Mouse (Mus musculus) hindbrain, embryonic 11.5 days (tissue): ENCODE data around the gene Mdh2. TPM values are rescaled to one million over a fixed set of nuclear protein-coding genes. Genes with fewer than 3 reads are reported as not detected.

ENCODE experiments used
- ATAC-seq: fragments of 200-750 bp; cut with Nextera tagmentation; 2 replicates; pipeline ENCODE4 v1.8.0; 2017; ENCODE audit warnings: mild to moderate bottlenecking, moderate TSS enrichment, moderate library complexity; ENCODE audit not compliant: low FRiP score
- DNase-seq: peaks from one replicate; pipeline ENCODE4 v3.0.0-alpha.2; 2015; ENCODE audit warnings: low spot score
- H3K27ac ChIP-seq: fragments of 300-500 bp; sonication (generic); 2 replicates; pipeline ENCODE4 v1.5.1; 2014; ENCODE audit warnings: mild to moderate bottlenecking, low read depth, low read length
- H3K27me3 ChIP-seq: fragments of 300-500 bp; sonication (generic); 2 replicates; pipeline ENCODE4 v1.6.1; 2014; ENCODE audit warnings: mild to moderate bottlenecking, low read length, moderate library complexity, mixed read lengths; ENCODE audit not compliant: control insufficient read depth, insufficient read depth
- H3K36me3 ChIP-seq: fragments of 300-500 bp; sonication (generic); 2 replicates; pipeline ENCODE4 v1.6.1; 2014; ENCODE audit warnings: mild to moderate bottlenecking, low read length, moderate library complexity, mixed read lengths; ENCODE audit not compliant: control insufficient read depth, insufficient read depth
- H3K4me1 ChIP-seq: fragments of 300-500 bp; sonication (generic); replicated peaks from 2 replicates; pipeline ENCODE4 v1.6.1; 2014; ENCODE audit warnings: low read length, mixed read lengths; ENCODE audit not compliant: control insufficient read depth, insufficient read depth
- H3K4me2 ChIP-seq: fragments of 300-500 bp; sonication (generic); replicated peaks from 2 replicates; pipeline ENCODE4 v1.6.1; 2014; ENCODE audit warnings: mild to moderate bottlenecking, low read depth, low read length
- H3K4me3 ChIP-seq: fragments of 300-500 bp; sonication (generic); 2 replicates; pipeline ENCODE4 v1.5.1; 2014; ENCODE audit warnings: low read depth, low read length
- H3K9ac ChIP-seq: fragments of 300-500 bp; sonication (generic); 2 replicates; pipeline ENCODE4 v1.6.1; 2014; ENCODE audit warnings: low read depth, low read length
- H3K9me3 ChIP-seq: fragments of 300-500 bp; sonication (generic); 2 replicates; pipeline ENCODE4 v1.6.1; 2016; ENCODE audit warnings: low read length; ENCODE audit not compliant: control insufficient read depth
- WGBS: fragments of 180-500 bp; shearing (Covaris S2); extraction: QIAGEN DNeasy Blood & Tissue Kit; methylation state at CpG from one replicate; pipeline ENCODE4 v1.1.7; 2014; 5-methylcytosine and 5-hydroxymethylcytosine counted together
- polyA plus RNA-seq: library from polyadenylated mRNA; unstranded; fragments of >200 nt; fragmentation: Nextera tagmentation; extraction: Ambion mirVana; gene quantifications from 2 replicates; pipeline ENCODE4 v1.2.1, GENCODE M21; 2014

The Mdh2 gene
- polyA plus RNA-seq, 1 experiment from 2014 or later, result 620 TPM

- Histone ChIP-seq H3K27me3 (no peaks in the 10 kb centered on the region), H3K9me3 (no peaks in the 10 kb centered on the region), H3K4me2 (no peak overlapping the region), H3K27ac (no peak overlapping the region), H3K9ac (no peak overlapping the region), H3K4me1 (no peaks in the 10 kb centered on the region), H3K36me3 (peaks cover 24% of the 10 kb centered on the region), H3K4me3 (no peak overlapping the region)
- WGBS, result 89% methylated on average over 16 of the region's 16 CpGs
- ATAC-seq, result no peak
- no peak for DNase-seq
Observed at GRCm38 (mm10) chr5:135736544-135736943, 41.7 kb upstream of the Mdh2 start.

GRCm38 (mm10) chr5:135737154-135737553 is 41.1 kb upstream of the Mdh2 start:
- H3K4me1 ChIP-seq, result no peaks in the 10 kb centered on the region
- WGBS, result 84% methylated on average over 7 of the region's 7 CpGs
- H3K9me3 ChIP-seq, result no peaks in the 10 kb centered on the region
- DNase-seq (no peak), ATAC-seq (no peak)
- H3K9ac ChIP-seq, result no peak overlapping the region
- no peak overlapping the region for H3K4me2 ChIP-seq
- H3K27ac ChIP-seq, result no peak overlapping the region
- peaks cover 23% of the 10 kb centered on the region for H3K36me3 ChIP-seq
- no peak overlapping the region for H3K4me3 ChIP-seq
- H3K27me3 ChIP-seq, result no peaks in the 10 kb centered on the region

DNA sequence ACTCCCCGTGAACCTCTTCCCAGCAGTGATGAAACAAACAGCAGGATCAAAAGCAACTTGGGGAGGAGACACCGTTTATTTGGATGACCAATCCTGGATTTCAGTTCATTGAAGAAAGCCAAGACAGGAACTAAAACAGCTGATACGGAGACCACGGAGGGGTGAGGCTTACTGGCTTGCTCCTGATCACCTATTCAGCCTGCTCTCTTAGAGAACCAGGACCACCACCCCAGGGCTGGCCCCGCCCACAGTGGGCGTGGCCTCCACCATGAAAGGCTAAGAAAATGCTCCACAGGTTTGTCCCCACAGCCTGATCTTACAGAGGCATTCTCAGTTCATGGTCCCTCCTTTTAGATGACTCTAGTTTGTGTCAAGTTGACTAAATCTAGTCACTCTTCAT is 40.0 kb upstream of the Mdh2 start:
- H3K36me3 ChIP-seq, result peaks cover 19% of the 10 kb centered on the region

DNA sequence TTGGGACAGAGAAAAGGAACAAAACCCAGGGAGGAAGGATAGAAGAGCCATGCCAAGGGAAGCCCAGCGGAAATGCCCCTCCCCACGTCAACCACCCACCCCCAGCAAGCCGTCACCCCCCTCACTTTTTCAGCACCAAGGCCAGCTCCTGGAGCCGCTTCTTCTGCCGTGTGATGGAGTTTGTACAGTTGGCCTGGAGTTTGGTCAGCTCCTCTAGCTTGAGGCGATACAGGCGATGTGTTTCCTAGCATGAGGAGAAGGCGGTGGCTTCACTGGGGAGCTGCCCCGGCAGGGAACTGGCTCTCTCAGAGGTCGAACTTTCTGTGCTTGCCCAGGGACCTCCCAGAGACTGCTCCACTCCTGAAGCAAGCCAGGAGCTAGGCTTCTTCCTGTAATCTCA is 36.1 kb upstream of the Mdh2 start:
- Histone ChIP-seq H3K36me3 (no peaks in the 10 kb centered on the region), H3K9ac (no peak overlapping the region)

More for the DNA sequence above, 40.0 kb upstream of the Mdh2 start:
- peak; percentile 36 for DNase-seq
- Histone ChIP-seq H3K27me3 (no peaks in the 10 kb centered on the region), H3K4me3 (no peak overlapping the region), H3K27ac (no peak overlapping the region), H3K9ac (no peak overlapping the region), H3K4me1 (peaks cover 7% of the 10 kb centered on the region), H3K4me2 (no peak overlapping the region), H3K9me3 (no peaks in the 10 kb centered on the region)
- 25% methylated on average over 6 of the region's 6 CpGs for WGBS
- no peak for ATAC-seq

GRCm38 (mm10) chr5:135742941-135743740 is 35.1 kb upstream of the Mdh2 start:
- H3K9ac ChIP-seq, result peak overlapping the region; percentile 68
- no peaks in the 10 kb centered on the region for H3K9me3 ChIP-seq
- no peaks in the 10 kb centered on the region for H3K36me3 ChIP-seq
- 21% methylated on average over 18 of the region's 18 CpGs for WGBS
- no peaks in the 10 kb centered on the region for H3K27me3 ChIP-seq
- H3K4me1 ChIP-seq, result peaks cover 9% of the 10 kb centered on the region
- no peak overlapping the region for H3K27ac ChIP-seq
- peak overlapping the region; percentile 79 for H3K4me3 ChIP-seq
- ATAC-seq (peak; percentile 67; the same call in 1 of the 2 replicates), DNase-seq (peak; percentile 61)
- H3K4me2 ChIP-seq, result peak overlapping the region; percentile 54

More for the DNA sequence above, 36.1 kb upstream of the Mdh2 start:
- peaks cover 9% of the 10 kb centered on the region for H3K4me1 ChIP-seq
- H3K27me3 ChIP-seq, result no peaks in the 10 kb centered on the region
- no peak overlapping the region for H3K4me2 ChIP-seq
- no peak overlapping the region for H3K4me3 ChIP-seq
- DNase-seq, result no peak
- no peaks in the 10 kb centered on the region for H3K9me3 ChIP-seq
- ATAC-seq, result no peak
- 73% methylated on average over 10 of the region's 10 CpGs for WGBS
- H3K27ac ChIP-seq, result no peak overlapping the region

DNA sequence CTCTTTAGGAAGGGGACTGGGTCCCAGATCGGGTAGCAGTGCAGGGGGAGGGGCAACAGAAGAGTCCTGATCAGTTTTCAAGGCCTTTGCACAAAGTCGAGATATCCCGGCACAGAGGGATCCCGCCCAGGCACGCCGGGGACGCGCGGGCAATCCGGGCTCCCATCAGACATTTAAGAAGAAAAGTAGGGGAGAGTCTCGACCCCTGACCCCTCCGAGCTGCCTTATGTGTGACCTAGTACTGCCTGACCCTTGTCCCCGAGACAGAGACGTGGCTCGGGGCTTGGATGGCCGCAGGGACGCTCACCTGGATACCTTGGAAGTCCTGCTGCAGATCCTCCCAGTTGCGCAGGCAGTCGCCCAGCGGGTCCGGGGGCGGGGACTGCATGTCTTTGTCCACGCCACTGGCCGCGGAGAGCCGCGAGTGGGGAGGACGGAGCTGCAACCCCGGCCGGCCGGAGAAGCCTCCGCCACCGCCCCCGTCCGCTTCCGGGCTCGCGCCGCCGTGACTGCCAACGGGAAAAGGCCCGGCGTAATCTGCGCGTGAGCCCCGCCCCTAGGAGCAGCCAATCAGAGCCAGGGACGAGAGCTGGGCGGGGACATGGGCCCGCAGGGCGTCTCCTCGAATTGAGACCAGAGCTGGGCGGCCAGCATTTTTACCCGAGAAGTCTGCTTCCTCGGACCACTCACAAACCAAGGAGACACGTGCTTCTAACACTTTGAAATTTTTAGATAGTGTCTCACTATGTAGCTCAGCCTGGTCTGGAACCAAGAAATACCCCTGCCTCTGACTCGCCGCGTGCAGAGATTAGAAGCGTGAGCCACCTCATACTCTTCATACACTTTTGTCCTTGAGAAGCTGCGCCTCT is 34.3 kb upstream of the Mdh2 start, which contains the start of gene Tmem120a:
Gene Tmem120a (minus strand): TSS at position 708 of the 869 bp plus-strand sequence.
- H3K27ac ChIP-seq, result no peak within 1 kb of the TSS

DNA sequence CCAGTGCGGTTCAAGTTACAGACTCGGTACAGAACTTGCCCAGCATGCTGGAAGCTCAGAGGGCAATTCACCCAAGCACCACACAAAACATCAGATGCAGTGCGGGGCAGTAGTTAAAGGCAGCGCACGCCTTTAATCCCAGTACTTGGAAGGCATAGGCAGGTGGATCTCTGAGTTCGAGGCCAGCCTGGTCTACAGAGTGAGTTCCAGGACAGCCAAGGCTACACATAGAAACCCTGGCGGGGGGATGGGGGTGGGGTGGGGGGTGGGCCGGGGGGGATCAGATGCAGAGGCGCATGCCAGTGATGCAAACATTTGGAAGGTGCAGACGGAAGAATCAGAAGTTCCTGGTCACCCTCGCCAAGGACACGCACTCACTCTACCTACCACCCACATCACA is 33.5 kb upstream of the Mdh2 start:
- H3K9ac ChIP-seq, result peak overlapping the region; percentile 68
- peaks cover 9% of the 10 kb centered on the region for H3K4me1 ChIP-seq
- DNase-seq (no peak), ATAC-seq (0 out of 2 replicates have a peak, but pooled peaks have one; percentile 36)
- peak overlapping the region; percentile 79 for H3K4me3 ChIP-seq
- H3K27ac ChIP-seq, result no peak overlapping the region
- H3K36me3 ChIP-seq, result no peaks in the 10 kb centered on the region
- H3K27me3 ChIP-seq, result no peaks in the 10 kb centered on the region
- H3K9me3 ChIP-seq, result no peaks in the 10 kb centered on the region
- WGBS, result 16% methylated on average over 12 of the region's 12 CpGs
- H3K4me2 ChIP-seq, result peak overlapping the region; percentile 54

More for the DNA sequence above, 34.3 kb upstream of the Mdh2 start, which contains the start of gene Tmem120a:
- Histone ChIP-seq H3K4me3 (peak within 1 kb of the TSS; percentile 79), H3K27me3 (no peaks in the 10 kb centered on the region), H3K4me1 (peaks cover 9% of the 10 kb centered on the region), H3K9ac (peak within 1 kb of the TSS; percentile 68), H3K9me3 (no peaks in the 10 kb centered on the region), H3K36me3 (no peaks in the 10 kb centered on the region), H3K4me2 (peak within 1 kb of the TSS; percentile 54)
- peak; percentile 93 for ATAC-seq
- under 1% methylated on average over 60 of the region's 60 CpGs for WGBS
- peak; percentile 94 for DNase-seq

DNA sequence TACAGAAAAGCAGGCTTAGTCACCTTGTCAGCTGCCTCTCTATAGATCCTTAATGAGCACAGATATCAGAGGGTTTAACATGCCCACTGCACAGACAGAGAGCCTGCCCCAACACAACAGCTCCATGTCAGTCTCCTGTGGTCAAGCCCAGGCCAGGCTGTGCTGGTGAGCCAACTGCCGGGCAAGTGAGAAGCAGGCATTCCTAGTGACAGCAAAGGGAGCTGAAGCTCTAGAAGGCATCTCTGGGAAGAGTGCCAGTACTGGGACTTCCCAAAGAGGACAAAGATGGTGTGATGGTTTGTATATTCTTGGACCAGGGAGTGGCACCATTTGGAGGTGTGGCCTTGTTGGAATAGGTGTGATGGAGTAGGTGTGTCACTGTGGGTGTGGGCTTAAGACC is 27.2 kb upstream of the Mdh2 start:
- ATAC-seq (no peak), DNase-seq (no peak)
- Histone ChIP-seq H3K4me1 (no peaks in the 10 kb centered on the region), H3K9ac (no peak overlapping the region), H3K4me2 (no peak overlapping the region), H3K4me3 (no peak overlapping the region), H3K27ac (no peak overlapping the region), H3K36me3 (no peaks in the 10 kb centered on the region), H3K27me3 (no peaks in the 10 kb centered on the region), H3K9me3 (no peaks in the 10 kb centered on the region)
- 83% methylated on average over 1 of the region's 1 CpGs for WGBS
